Mouse (Mus musculus): ENCODE results near the gene Lnp1. TPM values are rescaled to one million over a fixed set of nuclear protein-coding genes. Genes with fewer than 3 reads are reported as not detected.
A peak's percentile ranks its signal among the peaks of the same experiment; 100 is the strongest.
"Not testable (repeated sequence)": the region's sequence is repeated elsewhere in the genome, so short reads cannot be mapped to it uniquely, and the experiment has no call there.

The Lnp1 gene
- not detected for total RNA-seq (2021)

GRCm38 (mm10) chr16:56928023-56928422, at the start of gene Lnp1:
Gene Lnp1 (minus strand): TSS chr16:56928061.
- DNase-seq = no peak

- DNase-seq = no peak
These were observed 46.8 kb upstream of the Lnp1 start for GRCm38 (mm10) chr16:56974646-56975045.

- DNase-seq = not testable (repeated sequence)
These were observed 30.4 kb upstream of the Lnp1 start for GRCm38 (mm10) chr16:56958311-56958710.

GRCm38 (mm10) chr16:56949085-56949484, 21.2 kb upstream of the Lnp1 start:
- DNase-seq = no peak

DNA sequence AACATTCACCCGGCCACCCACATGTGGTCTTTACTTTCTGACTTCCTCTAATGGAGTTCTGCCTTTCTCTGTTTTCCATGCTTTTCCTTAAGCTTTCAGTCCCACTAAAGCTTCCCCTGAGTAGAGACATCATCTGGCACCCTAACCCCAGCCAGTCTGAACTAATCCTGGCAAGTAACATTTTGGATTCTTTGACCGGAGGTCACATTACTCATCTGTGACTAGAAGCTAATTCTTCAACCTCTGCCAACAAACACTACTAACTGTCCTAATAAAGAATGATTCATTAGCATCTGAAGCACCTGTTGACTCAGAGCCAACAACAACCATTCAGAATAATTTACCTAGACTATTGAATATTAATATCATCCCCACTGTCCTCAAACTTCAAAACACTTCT, 14.5 kb upstream of the Lnp1 start:
- DNase-seq = no peak

- no peak for DNase-seq
These were observed 7.7 kb downstream of the Lnp1 start for GRCm38 (mm10) chr16:56920102-56920657.

DNA sequence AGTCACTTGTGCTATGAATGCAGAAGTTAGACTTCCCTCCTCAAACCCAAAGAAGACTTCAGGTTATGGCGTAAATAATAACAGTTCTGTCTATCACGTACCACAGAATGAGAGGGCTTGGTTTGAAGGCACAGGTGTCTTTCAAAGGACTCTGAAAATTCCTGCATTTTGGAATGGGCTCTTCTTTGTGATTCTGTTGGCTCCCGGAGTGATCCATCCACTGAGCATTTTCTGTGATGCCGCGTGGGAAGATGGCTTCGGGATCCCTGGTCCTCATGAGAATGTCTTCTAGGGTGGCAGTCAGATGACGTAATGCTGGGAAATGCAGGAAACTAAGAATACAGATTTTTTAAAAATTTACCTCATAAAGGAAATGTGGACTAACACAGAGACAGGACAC, 10.6 kb downstream of the Lnp1 start:
- DNase-seq = no peak

DNA sequence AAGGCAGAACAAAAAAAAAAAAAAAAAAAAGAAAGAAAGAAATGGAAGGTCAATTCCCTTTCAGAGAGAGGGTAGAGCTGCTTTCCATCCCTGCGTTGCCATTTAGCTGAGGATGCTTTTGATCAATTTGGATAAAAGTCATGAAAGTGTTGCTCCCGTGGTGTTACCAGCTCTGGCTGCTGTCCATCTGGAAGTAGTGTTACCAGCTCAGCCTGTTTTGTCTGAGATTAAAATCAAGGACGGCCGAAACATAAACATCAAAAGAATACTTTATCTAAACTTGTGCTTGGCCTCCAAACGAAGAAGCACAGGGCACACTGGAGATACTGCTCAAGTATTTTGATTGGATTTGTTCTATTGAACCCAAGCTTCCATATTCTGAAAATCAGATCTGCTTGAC, 18.9 kb downstream of the Lnp1 start:
- no peak for DNase-seq

- DNase-seq = not testable (repeated sequence)
These were observed 25.7 kb downstream of the Lnp1 start for GRCm38 (mm10) chr16:56902206-56902605.

GRCm38 (mm10) chr16:56891583-56891982, 36.3 kb downstream of the Lnp1 start:
- no peak for DNase-seq

GRCm38 (mm10) chr16:56886616-56887116, 41.2 kb downstream of the Lnp1 start:
- no peak for DNase-seq

- DNase-seq = peak; percentile 92
These were observed 41.8 kb downstream of the Lnp1 start, which contains the start of gene Tmem45a for GRCm38 (mm10) chr16:56885824-56886615. Gene Tmem45a (minus strand): TSS chr16:56886166.

- no peak for DNase-seq
These were observed 43.0 kb downstream of the Lnp1 start for GRCm38 (mm10) chr16:56884811-56885210.

GRCm38 (mm10) chr16:56873410-56873809, 54.5 kb downstream of the Lnp1 start:
- DNase-seq = no peak

- no peak for DNase-seq
These were observed 57.4 kb downstream of the Lnp1 start for GRCm38 (mm10) chr16:56870458-56870857.

- no peak for DNase-seq
These were observed 59.5 kb downstream of the Lnp1 start for GRCm38 (mm10) chr16:56868361-56868760.

GRCm38 (mm10) chr16:56867591-56867990, 60.3 kb downstream of the Lnp1 start:
- no peak for DNase-seq

Other genes starting within 250 kb of the Lnp1 start
- gene Tfg, start 210.6 kb downstream of the Lnp1 start, total RNA-seq (2021) = 10 to 100 TPM; 70.4 to 73.3 TPM
- gene Adgrg7, start 132.2 kb downstream of the Lnp1 start, total RNA-seq (2021) = not detected
- gene Tmem45a, start 41.9 kb downstream of the Lnp1 start, total RNA-seq (2021) = 1 to 10 TPM; 5.7 to 8.3 TPM
- gene Tmem45a2, start 143.3 kb upstream of the Lnp1 start, total RNA-seq (2021) = not detected
- 10 to 100 TPM; 59.8 to 62.8 TPM for gene Tomm70a, start 193.6 kb upstream of the Lnp1 start, total RNA-seq (2021)
- gene Nit2, start 239.3 kb upstream of the Lnp1 start, total RNA-seq (2021) = 10 to 100 TPM; 27.7 to 29.0 TPM

All from heart, postnatal 4 days (tissue).